ENCODE assay signal across 25 mouse cellular contexts in the genomic region with DNA sequence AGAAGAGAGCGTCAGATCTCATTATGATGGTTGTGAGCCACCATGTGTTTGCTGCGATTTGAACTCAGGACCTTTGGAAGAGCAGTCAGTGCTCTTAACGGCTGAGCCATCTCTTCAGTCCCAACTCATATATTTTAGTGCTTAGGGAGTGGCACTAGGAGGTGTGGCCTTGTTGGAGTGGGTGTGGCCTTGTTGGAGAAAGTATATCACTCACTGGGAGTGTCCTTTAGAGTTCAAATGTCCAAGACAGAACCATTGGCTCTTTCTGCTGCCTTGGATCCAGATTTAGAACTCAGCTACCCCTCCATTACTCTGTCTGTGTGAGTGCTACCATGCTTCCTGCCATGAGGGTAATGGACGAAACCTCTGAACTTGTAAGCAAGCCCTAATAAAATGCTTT. TPM values are rescaled to one million over a fixed set of nuclear protein-coding genes. Genes with fewer than 3 reads are reported as not detected.
DNase-seq lines count a peak whose midpoint lies in the region; ATAC-seq and TF ChIP-seq lines count a peak whose summit lies in the region.
"Had no signal": no experiment of that assay in that cellular context is flagged by ENCODE, and none has a peak within 500 bp of the region (broad histone marks: within the 10 kb centered on the region; RNA-seq: fewer than 3 reads in every experiment).

No protein-coding gene starts in this region.

- no peak overlapping the region for H3K9ac ChIP-seq in liver, embryonic 13.5 days
- no peak overlapping the region for H3K9ac ChIP-seq in liver, postnatal 0 days (replicated peaks)
- H3K9ac ChIP-seq in intestine, postnatal 0 days (ENCODE audit: low read depth, low read length) = no peak overlapping the region
- no peak overlapping the region for H3K9ac ChIP-seq in stomach, embryonic 16.5 days (ENCODE audit: low read length)
- H3K9ac ChIP-seq in kidney, embryonic 16.5 days (replicated peaks; ENCODE audit: low read length) = no peak overlapping the region
- H3K9ac ChIP-seq: forebrain, embryonic 15.5 days; heart, embryonic 13.5 days; hindbrain, embryonic 12.5 days; liver, embryonic 12.5 days; midbrain, embryonic 13.5 days had no signal

- no peak overlapping the region for H3K4me2 ChIP-seq in liver, embryonic 13.5 days
- H3K4me2 ChIP-seq in liver, postnatal 0 days (ENCODE audit: low read depth, low read length) = no peak overlapping the region
- no peak overlapping the region for H3K4me2 ChIP-seq in intestine, postnatal 0 days (replicated peaks; ENCODE audit: low read depth)
- H3K4me2 ChIP-seq in stomach, embryonic 16.5 days (ENCODE audit: low read depth, low read length) = no peak overlapping the region
- no peak overlapping the region for H3K4me2 ChIP-seq in kidney, embryonic 16.5 days (replicated peaks; ENCODE audit: low read depth, low read length)
- H3K4me2 ChIP-seq: forebrain, embryonic 15.5 days; hindbrain, embryonic 12.5 days; liver, embryonic 12.5 days; midbrain, embryonic 13.5 days had no signal

- no peak overlapping the region for H3K4me3 ChIP-seq in liver, embryonic 13.5 days (replicated peaks)
- no peak overlapping the region for H3K4me3 ChIP-seq in liver, postnatal 0 days (ENCODE audit: low read depth, low read length)
- no peak overlapping the region for H3K4me3 ChIP-seq in intestine, postnatal 0 days (ENCODE audit: low read depth, low read length)
- no peak overlapping the region for H3K4me3 ChIP-seq in stomach, embryonic 16.5 days (replicated peaks; ENCODE audit: low read length)
- no peak overlapping the region for H3K4me3 ChIP-seq in kidney, embryonic 16.5 days (ENCODE audit: low read length)
- H3K4me3 ChIP-seq: forebrain, embryonic 15.5 days; heart, embryonic 13.5 days; hindbrain, embryonic 12.5 days; liver, embryonic 12.5 days; megakaryocyte, embryonic 14.5 days; midbrain, embryonic 13.5 days had no signal

- H3K27me3 ChIP-seq in liver, embryonic 13.5 days = no peaks in the 10 kb centered on the region
- no peaks in the 10 kb centered on the region for H3K27me3 ChIP-seq in liver, postnatal 0 days (ENCODE audit: insufficient read depth, low read length)
- no peaks in the 10 kb centered on the region for H3K27me3 ChIP-seq in intestine, postnatal 0 days (replicated peaks; ENCODE audit: control insufficient read depth, insufficient read depth, low read length)
- no peaks in the 10 kb centered on the region for H3K27me3 ChIP-seq in stomach, embryonic 16.5 days (ENCODE audit: control insufficient read depth, insufficient read depth, low read length)
- H3K27me3 ChIP-seq in kidney, embryonic 16.5 days (ENCODE audit: insufficient read depth, low read length) = no peaks in the 10 kb centered on the region
- H3K27me3 ChIP-seq: forebrain, embryonic 15.5 days; heart, embryonic 13.5 days; hindbrain, embryonic 12.5 days; liver, embryonic 12.5 days; megakaryocyte, embryonic 14.5 days; midbrain, embryonic 13.5 days; Patski had no signal

- TF ChIP-seq EP300 in liver, postnatal 0 days (IDR thresholded peaks at IDR 0.05; ENCODE audit: low read depth) = no peak

- H3K9me3 ChIP-seq in liver, embryonic 13.5 days (replicated peaks) = no peaks in the 10 kb centered on the region
- no peaks in the 10 kb centered on the region for H3K9me3 ChIP-seq in liver, postnatal 0 days (ENCODE audit: low read length)
- H3K9me3 ChIP-seq in intestine, postnatal 0 days (ENCODE audit: control insufficient read depth) = no peaks in the 10 kb centered on the region
- H3K9me3 ChIP-seq in stomach, embryonic 16.5 days (replicated peaks; ENCODE audit: control insufficient read depth, low read length) = no peaks in the 10 kb centered on the region
- no peaks in the 10 kb centered on the region for H3K9me3 ChIP-seq in kidney, embryonic 16.5 days (ENCODE audit: low read length)
- H3K9me3 ChIP-seq: forebrain, embryonic 15.5 days; heart, embryonic 13.5 days; hindbrain, embryonic 12.5 days; liver, embryonic 12.5 days; megakaryocyte, embryonic 14.5 days; midbrain, embryonic 13.5 days had no signal

- TF ChIP-seq CTCF in liver, postnatal 0 days (IDR thresholded peaks at IDR 0.05; ENCODE audit: low read depth) = no peak
- no peak for TF ChIP-seq CTCF in intestine, postnatal 0 days (IDR thresholded peaks at IDR 0.05; ENCODE audit: low read depth)

- DNase-seq in liver, embryonic 13.5 days = no peak
- no peak for DNase-seq in liver, postnatal 0 days
- DNase-seq in c-Kit-positive CD71-positive TER-119-negative erythroid progenitor cells, embryonic 14.5 days (ENCODE audit: low read depth) = peak; percentile 23
- DNase-seq in thymus, postnatal 10 days (ENCODE audit: low spot score in 2 of 2) = no peak
- DNase-seq: adrenal gland, adult 8-10 months; cerebellum, adult 2 months; cerebellum, postnatal 25 days; embryo, embryonic 11 days; gastrocnemius, postnatal 10 days; kidney, adult 2 months; kidney, postnatal 10 days; right cerebral cortex, postnatal 14 days; thymus, postnatal 25 days had no signal

- H3K36me3 ChIP-seq in liver, embryonic 13.5 days = peaks cover 14% of the 10 kb centered on the region
- H3K36me3 ChIP-seq in liver, postnatal 0 days (replicated peaks; ENCODE audit: insufficient read depth, low read length) = peaks cover 12% of the 10 kb centered on the region; the same call in 1 of the 2 replicates
- peaks cover 6% of the 10 kb centered on the region; the same call in 1 of the 2 replicates for H3K36me3 ChIP-seq in intestine, postnatal 0 days (ENCODE audit: control insufficient read depth, insufficient read depth)
- H3K36me3 ChIP-seq in stomach, embryonic 16.5 days (ENCODE audit: control insufficient read depth, insufficient read depth, low read length) = no peaks in the 10 kb centered on the region
- peaks cover 3% of the 10 kb centered on the region; the same call in 1 of the 2 replicates for H3K36me3 ChIP-seq in kidney, embryonic 16.5 days (ENCODE audit: insufficient read depth, low read length)

- 0 out of 2 replicates have a peak, but pooled peaks have one; percentile 50 for ATAC-seq in liver, embryonic 13.5 days (ENCODE audit: low read depth)
- no peak for ATAC-seq in liver, postnatal 0 days
- ATAC-seq in intestine, postnatal 0 days = peak; percentile 78
- no peak for ATAC-seq in stomach, embryonic 16.5 days (ENCODE audit: insufficient read depth, low FRiP score)
- no peak for ATAC-seq in kidney, embryonic 16.5 days (ENCODE audit: low FRiP score, low TSS enrichment)
- ATAC-seq: forebrain, embryonic 15.5 days; liver, embryonic 12.5 days; midbrain, embryonic 13.5 days; Patski had no signal

- 78% methylated on average over 4 of the region's 4 CpGs for WGBS in liver, embryonic 13.5 days (ENCODE audit: insufficient replicate concordance)
- 84% methylated on average over 4 of the region's 4 CpGs for WGBS in liver, postnatal 0 days (ENCODE audit: insufficient replicate concordance)
- WGBS in intestine, postnatal 0 days = 75% methylated on average over 4 of the region's 4 CpGs
- 86% methylated on average over 4 of the region's 4 CpGs for WGBS in stomach, embryonic 16.5 days
- WGBS in kidney, embryonic 16.5 days = 87% methylated on average over 4 of the region's 4 CpGs

- no peak overlapping the region for H3K27ac ChIP-seq in liver, embryonic 13.5 days
- H3K27ac ChIP-seq in liver, postnatal 0 days (ENCODE audit: low read depth) = no peak overlapping the region
- no peak overlapping the region for H3K27ac ChIP-seq in intestine, postnatal 0 days (ENCODE audit: low read depth, low read length)
- H3K27ac ChIP-seq in stomach, embryonic 16.5 days (ENCODE audit: low read length) = peak overlapping the region; percentile 78
- no peak overlapping the region for H3K27ac ChIP-seq in kidney, embryonic 16.5 days (ENCODE audit: low read length)
- H3K27ac ChIP-seq: forebrain, embryonic 15.5 days; heart, embryonic 13.5 days; hindbrain, embryonic 12.5 days; liver, embryonic 12.5 days; midbrain, embryonic 13.5 days had no signal

- H3K4me1 ChIP-seq in liver, embryonic 13.5 days (replicated peaks) = peaks cover 9% of the 10 kb centered on the region
- no peaks in the 10 kb centered on the region for H3K4me1 ChIP-seq in liver, postnatal 0 days (ENCODE audit: insufficient read depth)
- no peaks in the 10 kb centered on the region; the same call in 1 of the 2 replicates for H3K4me1 ChIP-seq in intestine, postnatal 0 days (replicated peaks; ENCODE audit: control insufficient read depth, insufficient read depth, low read length)
- H3K4me1 ChIP-seq in stomach, embryonic 16.5 days (ENCODE audit: control insufficient read depth, insufficient read depth, low read length) = peaks cover 15% of the 10 kb centered on the region
- peaks cover 12% of the 10 kb centered on the region for H3K4me1 ChIP-seq in kidney, embryonic 16.5 days (ENCODE audit: insufficient read depth, low read length)
- H3K4me1 ChIP-seq: midbrain, embryonic 13.5 days had no signal

RNA-seq across cellular contexts. Expression of a gene that starts 37.1 kb away (rescaled TPM):
- polyA plus RNA-seq in liver, embryonic 13.5 days (2015; fragmentation: Nextera tagmentation; extraction: Ambion mirVana) = 1.4 and 1.5 TPM in 2 replicates
- polyA plus RNA-seq in liver, postnatal 0 days (2015; fragmentation: Nextera tagmentation; extraction: Ambion mirVana) = 0.27 and 0.61 TPM in 2 replicates
- polyA plus RNA-seq in intestine, postnatal 0 days (2015; fragmentation: Nextera tagmentation; extraction: Ambion mirVana) = 528 and 608 TPM in 2 replicates
- polyA plus RNA-seq in stomach, embryonic 16.5 days (2015; fragmentation: Nextera tagmentation; extraction: Ambion mirVana) = 11.3 and 16.3 TPM in 2 replicates
- polyA plus RNA-seq in kidney, embryonic 16.5 days (2015; fragmentation: Nextera tagmentation; extraction: Ambion mirVana) = 70.7 and 87.7 TPM in 2 replicates

RNA-seq across cellular contexts. Expression of a gene that starts 49.5 kb away (rescaled TPM):
- not detected in 2 replicates for polyA plus RNA-seq in liver, embryonic 13.5 days (2015; fragmentation: Nextera tagmentation; extraction: Ambion mirVana)
- polyA plus RNA-seq in liver, postnatal 0 days (2015; fragmentation: Nextera tagmentation; extraction: Ambion mirVana) = not detected in 2 replicates
- not detected in 2 replicates for polyA plus RNA-seq in intestine, postnatal 0 days (2015; fragmentation: Nextera tagmentation; extraction: Ambion mirVana)
- not detected in 2 replicates for polyA plus RNA-seq in stomach, embryonic 16.5 days (2015; fragmentation: Nextera tagmentation; extraction: Ambion mirVana)
- not detected in 2 replicates for polyA plus RNA-seq in kidney, embryonic 16.5 days (2015; fragmentation: Nextera tagmentation; extraction: Ambion mirVana)
- polyA plus RNA-seq: cerebellum, adult 2 months; forebrain, embryonic 15.5 days; heart, embryonic 13.5 days; hindbrain, embryonic 12.5 days; kidney, adult 2 months; limb, embryonic 11.5 days; liver, embryonic 12.5 days; midbrain, embryonic 13.5 days; Patski; spleen, adult 2 months had no signal

Comparison
In these comparisons a context has a peak if more than half of its experiments do, and no peak if none do; other contexts are left out.
1. ATAC-seq: peak in liver, embryonic 13.5 days (single experiment) and intestine, postnatal 0 days (single experiment); none in liver, postnatal 0 days (single experiment), stomach, embryonic 16.5 days (single experiment) and kidney, embryonic 16.5 days (single experiment).